Mouse (Mus musculus) myocyte (in vitro differentiated cells): ENCODE measurements around the gene Olfr1006. TPM values are rescaled to one million over a fixed set of nuclear protein-coding genes. Genes with fewer than 3 reads are reported as not detected.
A peak's percentile ranks its signal among the peaks of the same experiment; 100 is the strongest.
"Not testable (repeated sequence)": the region's sequence is repeated elsewhere in the genome, so short reads cannot be mapped to it uniquely, and the experiment has no call there.

Experiments
- H3K27me3 ChIP-seq: one replicate; pipeline ENCODE4 v1.6.1; 2011; ENCODE audit not compliant: control insufficient read depth, insufficient read depth, insufficient read length
- H3K36me3 ChIP-seq: one replicate; pipeline ENCODE4 v1.6.1; 2011; ENCODE audit not compliant: control insufficient read depth, insufficient read depth
- H3K4me2 ChIP-seq: one replicate; pipeline ENCODE4 v1.6.1; 2011; ENCODE audit warnings: low read depth, control low read depth
- H3K4me3 ChIP-seq: one replicate; pipeline ENCODE4 v1.5.1; 2011; ENCODE audit warnings: mild to moderate bottlenecking, control low read depth, moderate library complexity
- H3K79me2 ChIP-seq: one replicate; pipeline ENCODE4 v1.6.1; 2011; ENCODE audit not compliant: control insufficient read depth, insufficient read depth
- H3ac ChIP-seq: one replicate; pipeline ENCODE4 v1.6.1; 2011; ENCODE audit not compliant: control insufficient read depth, insufficient read length
- CEBPB ChIP-seq: IDR thresholded peaks from 2 replicates; pipeline ENCODE4 v1.6.1; 2011; ENCODE audit warnings: mild to moderate bottlenecking, moderate library complexity; ENCODE audit not compliant: poor library complexity, insufficient read depth, severe bottlenecking
- E2F4 ChIP-seq: IDR thresholded peaks from one replicate; pipeline ENCODE4 v1.6.1; 2011; ENCODE audit warnings: mild to moderate bottlenecking, control low read depth, moderate library complexity; ENCODE audit not compliant: insufficient read depth
- MAX ChIP-seq: IDR thresholded peaks from one replicate; pipeline ENCODE4 v1.6.1; 2011; ENCODE audit warnings: low read depth, mild to moderate bottlenecking, control low read depth
- MYOD1 ChIP-seq, 3 experiments: IDR thresholded peaks; one replicate each; pipeline ENCODE4 v1.6.1; 2011; ENCODE audit warnings: control low read depth in 2 of 3, low read depth in 2 of 3, mild to moderate bottlenecking in 2 of 3, moderate library complexity in 1 of 3; ENCODE audit not compliant: insufficient read length in 2 of 3, control insufficient read depth in 1 of 3
- MYOG ChIP-seq, 3 experiments: IDR thresholded peaks; one replicate each; pipeline ENCODE4 v1.6.1; 2011; ENCODE audit warnings: control low read depth in 2 of 3, low read depth in 2 of 3, mild to moderate bottlenecking in 2 of 3; ENCODE audit not compliant: insufficient read length in 2 of 3, control insufficient read depth in 1 of 3, insufficient read depth in 1 of 3
- POLR2A ChIP-seq: IDR thresholded peaks from one replicate; pipeline ENCODE4 v1.6.1; 2011; ENCODE audit warnings: low read depth, mild to moderate bottlenecking, control low read depth, moderate library complexity; ENCODE audit not compliant: insufficient read length
- POLR2AphosphoS2 ChIP-seq: IDR thresholded peaks from one replicate; pipeline ENCODE4 v1.6.1; 2011; ENCODE audit warnings: low read depth, control low read depth; ENCODE audit not compliant: insufficient read length
- REST ChIP-seq: IDR thresholded peaks from one replicate; pipeline ENCODE4 v1.6.1; 2011; ENCODE audit warnings: mild to moderate bottlenecking, control low read depth, moderate library complexity; ENCODE audit not compliant: insufficient read depth, insufficient read length
- SRF ChIP-seq: IDR thresholded peaks from one replicate; pipeline ENCODE4 v1.6.1; 2011; ENCODE audit warnings: low read depth; ENCODE audit not compliant: control insufficient read depth, insufficient read length
- TCF12 ChIP-seq: IDR thresholded peaks from one replicate; pipeline ENCODE4 v1.6.1; 2011; ENCODE audit warnings: mild to moderate bottlenecking, control low read depth; ENCODE audit not compliant: poor library complexity, insufficient read depth, severe bottlenecking
- TCF3 ChIP-seq: IDR thresholded peaks from one replicate; pipeline ENCODE4 v1.6.1; 2011; ENCODE audit warnings: low read depth, control low read depth; ENCODE audit not compliant: insufficient read length
- USF1 ChIP-seq: IDR thresholded peaks from one replicate; pipeline ENCODE4 v1.6.1; 2011; ENCODE audit warnings: low read depth, mild to moderate bottlenecking, control low read depth, moderate library complexity
- polyA plus RNA-seq: library from polyadenylated mRNA; unstranded; fragments of >200 nt; fragmentation: generic; extraction: Trizol; gene quantifications from one replicate; pipeline ENCODE4 v1.2.1, GENCODE M21; 2012; ENCODE audit warnings: missing spikeins

Olfr1006 gene
- not detected for polyA plus RNA-seq

DNA sequence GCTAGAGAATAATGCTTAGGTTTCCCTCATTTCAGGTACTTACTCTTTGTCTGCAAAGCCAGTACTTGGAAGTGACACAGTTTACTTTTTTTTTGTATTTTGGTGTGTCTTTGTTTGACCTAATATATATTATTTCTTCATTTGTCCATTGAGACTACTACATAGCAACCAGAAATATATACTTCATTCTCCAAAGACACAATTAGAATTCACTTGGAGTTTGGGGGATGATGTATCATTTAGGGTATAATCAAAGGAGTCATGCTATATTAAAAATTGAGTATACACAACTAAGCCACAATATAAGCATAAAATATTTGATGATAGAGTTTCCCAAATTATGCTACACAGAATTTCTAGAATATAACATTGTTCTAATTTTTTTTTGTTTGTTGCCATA is at the start of gene Olfr1006:
Gene Olfr1006, minus strand, starts transcription at position 101 of the 400 bp plus-strand sequence.
- Histone ChIP-seq H3K79me2 (no peaks in the 10 kb centered on the region), H3K27me3 (no peaks in the 10 kb centered on the region), H3K36me3 (no peaks in the 10 kb centered on the region), H3K4me2 (no peak within 1 kb of the TSS), H3ac (no peak within 1 kb of the TSS), H3K4me3 (no peak within 1 kb of the TSS)
- TF ChIP-seq TCF12 = no peak
- TF ChIP-seq MYOG (IDR thresholded peaks at IDR 0.05; ENCODE audit: control insufficient read depth in 1 of 3, insufficient read depth in 1 of 3, insufficient read length in 2 of 3, low read depth in 2 of 3) = no peak
- TF ChIP-seq CEBPB = no peak
- no peak for TF ChIP-seq POLR2A
- no peak for TF ChIP-seq REST
- TF ChIP-seq MYOD1 (IDR thresholded peaks at IDR 0.05; ENCODE audit: control insufficient read depth in 1 of 3, insufficient read length in 2 of 3, low read depth in 2 of 3) = no peak
- no peak for TF ChIP-seq USF1
- no peak for TF ChIP-seq SRF
- no peak for TF ChIP-seq TCF3
- TF ChIP-seq E2F4 = no peak
- TF ChIP-seq MAX = no peak
- no peak for TF ChIP-seq POLR2AphosphoS2

DNA sequence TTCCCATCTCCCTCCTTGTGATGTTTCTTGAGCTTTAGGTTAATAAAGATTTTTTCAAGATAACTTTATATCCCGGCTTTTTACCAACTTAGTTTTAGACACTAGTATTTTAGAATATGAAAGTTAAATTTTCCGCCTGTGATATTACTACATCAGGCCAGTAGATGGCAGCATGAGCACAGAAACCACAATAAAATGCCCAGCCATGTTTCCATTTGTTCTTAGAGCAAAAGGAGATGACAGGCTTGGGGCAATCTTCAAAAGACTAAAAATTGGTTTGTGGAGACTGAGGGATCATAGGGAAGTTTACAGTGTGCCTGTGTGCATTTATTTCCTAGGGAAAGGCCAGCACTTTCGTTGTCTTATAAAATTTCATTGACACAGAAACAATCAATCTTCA is 47.2 kb upstream of the Olfr1006 start:
- Histone ChIP-seq H3K4me3 (no peak overlapping the region), H3K27me3 (no peaks in the 10 kb centered on the region), H3ac (no peak overlapping the region), H3K4me2 (peak overlapping the region; percentile 59), H3K79me2 (no peaks in the 10 kb centered on the region), H3K36me3 (no peaks in the 10 kb centered on the region)
- TF ChIP-seq MYOD1 (IDR thresholded peaks at IDR 0.05; ENCODE audit: control insufficient read depth in 1 of 3, insufficient read length in 2 of 3, low read depth in 2 of 3) (no peak), SRF (no peak), TCF12 (no peak), E2F4 (no peak), USF1 (no peak), POLR2A (no peak), MYOG (IDR thresholded peaks at IDR 0.05; ENCODE audit: control insufficient read depth in 1 of 3, insufficient read depth in 1 of 3, insufficient read length in 2 of 3, low read depth in 2 of 3) (no peak), MAX (no peak), CEBPB (no peak), REST (no peak), TCF3 (no peak), POLR2AphosphoS2 (no peak)

DNA sequence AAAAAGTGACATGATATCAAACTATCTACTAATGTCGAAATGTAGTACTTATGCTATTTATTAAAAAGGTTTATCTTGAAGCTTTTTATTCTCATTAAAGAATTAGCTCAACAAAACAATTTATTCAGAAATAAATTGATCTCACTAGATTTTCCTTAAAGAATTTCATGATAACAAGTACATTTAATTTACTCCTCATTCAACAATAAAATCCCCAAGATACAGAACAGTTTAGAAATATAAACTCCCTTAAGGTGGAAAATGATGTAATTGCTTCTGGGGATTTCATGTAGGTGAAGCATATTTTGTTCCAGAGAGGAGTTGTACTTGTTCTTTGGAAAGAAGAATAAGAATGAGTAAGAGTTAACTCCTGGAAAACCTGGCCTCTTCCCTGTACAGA is 36.6 kb upstream of the Olfr1006 start, which contains the start of gene Olfr1009:
Gene Olfr1009, plus strand, starts transcription at position 301 of the 400 bp plus-strand sequence.
- TF ChIP-seq E2F4 (no peak), CEBPB (no peak), MYOG (IDR thresholded peaks at IDR 0.05; ENCODE audit: control insufficient read depth in 1 of 3, insufficient read depth in 1 of 3, insufficient read length in 2 of 3, low read depth in 2 of 3) (no peak), REST (no peak), POLR2AphosphoS2 (no peak), TCF3 (no peak), MAX (no peak), TCF12 (no peak), SRF (no peak), MYOD1 (IDR thresholded peaks at IDR 0.05; ENCODE audit: control insufficient read depth in 1 of 3, insufficient read length in 2 of 3, low read depth in 2 of 3) (no peak), USF1 (no peak), POLR2A (no peak)
- H3K79me2 ChIP-seq = no peaks in the 10 kb centered on the region
- no peak within 1 kb of the TSS for H3ac ChIP-seq
- no peaks in the 10 kb centered on the region for H3K27me3 ChIP-seq
- no peaks in the 10 kb centered on the region for H3K36me3 ChIP-seq
- H3K4me3 ChIP-seq = no peak within 1 kb of the TSS
- H3K4me2 ChIP-seq = no peak within 1 kb of the TSS

DNA sequence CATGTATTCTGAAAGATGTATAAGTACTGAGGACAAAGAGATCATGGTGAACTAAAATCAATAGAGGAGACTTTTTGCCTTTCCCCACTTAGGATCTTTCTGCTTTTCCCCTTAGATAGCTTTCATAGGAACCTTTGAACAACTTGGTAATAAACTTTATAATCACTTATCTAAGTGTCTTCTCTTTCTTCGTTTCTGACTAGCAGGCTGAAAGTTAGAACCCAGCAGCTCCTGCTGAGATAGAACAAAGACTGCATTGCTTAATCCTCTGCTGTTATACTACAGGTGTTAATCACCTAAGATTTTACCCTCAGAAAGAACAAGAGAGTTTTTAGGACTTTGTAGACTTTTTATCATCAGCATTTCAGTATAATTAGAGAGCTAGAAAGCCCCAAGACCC is 32.6 kb upstream of the Olfr1006 start:
- Histone ChIP-seq H3K4me3 (no peak overlapping the region), H3ac (no peak overlapping the region), H3K79me2 (no peaks in the 10 kb centered on the region), H3K27me3 (no peaks in the 10 kb centered on the region), H3K4me2 (no peak overlapping the region), H3K36me3 (no peaks in the 10 kb centered on the region)
- TF ChIP-seq MYOG (IDR thresholded peaks at IDR 0.05; ENCODE audit: control insufficient read depth in 1 of 3, insufficient read depth in 1 of 3, insufficient read length in 2 of 3, low read depth in 2 of 3) (no peak), TCF3 (no peak), POLR2AphosphoS2 (no peak), SRF (no peak), MYOD1 (IDR thresholded peaks at IDR 0.05; ENCODE audit: control insufficient read depth in 1 of 3, insufficient read length in 2 of 3, low read depth in 2 of 3) (no peak), MAX (no peak), POLR2A (no peak), CEBPB (no peak), USF1 (no peak), TCF12 (no peak)

DNA sequence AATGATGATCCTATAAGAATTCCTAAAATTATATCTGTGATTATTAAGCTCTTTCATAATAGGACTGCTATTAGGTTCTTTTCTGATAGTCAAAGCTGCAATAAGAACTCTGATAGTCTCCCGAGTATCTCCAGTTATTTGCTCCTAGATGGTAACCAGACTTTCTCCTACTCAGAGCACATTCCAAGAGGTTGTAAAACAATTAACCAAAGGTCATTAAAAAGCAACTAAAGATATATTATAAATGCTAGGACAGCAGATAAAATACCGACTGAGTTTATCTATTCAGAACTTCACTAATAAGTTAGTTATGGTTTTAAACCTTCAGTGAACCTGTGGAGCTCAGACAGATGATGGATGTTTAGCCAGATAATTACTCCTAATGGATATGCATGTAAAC is 32.1 kb upstream of the Olfr1006 start:
- H3K4me2 ChIP-seq, H3K27me3 ChIP-seq, H3ac ChIP-seq, H3K36me3 ChIP-seq, H3K79me2 ChIP-seq, H3K4me3 ChIP-seq: not testable (repeated sequence)
